Mouse (Mus musculus): ENCODE results near the gene Zfp960. TPM values are rescaled to one million over a fixed set of nuclear protein-coding genes. Genes with fewer than 3 reads are reported as not detected.
"Not testable (repeated sequence)": the region's sequence is repeated elsewhere in the genome, so short reads cannot be mapped to it uniquely, and the experiment has no call there.

Zfp960 gene
- 4.7 and 5.0 TPM in 2 replicates for polyA plus RNA-seq (2015; fragmentation: Nextera tagmentation; extraction: Ambion mirVana)

GRCm38 (mm10) chr17:17063628-17064494, at the start of gene Zfp960:
Zfp960 (plus strand) TSS chr17:17064113.
- not testable (repeated sequence) for H3K27ac ChIP-seq; H3K4me1 ChIP-seq (replicated peaks); H3K36me3 ChIP-seq; H3K9me3 ChIP-seq; H3K27me3 ChIP-seq (replicated peaks)
- peak within 1 kb of the TSS; percentile 55 for H3K4me2 ChIP-seq (replicated peaks)
- peak; percentile 100 for ATAC-seq
- 0 out of 2 replicates have a peak within 1 kb of the TSS, but pooled peaks have one; percentile 28 for H3K9ac ChIP-seq
- WGBS, result under 1% methylated on average over 21 of the region's 21 CpGs
- H3K4me3 ChIP-seq (replicated peaks), result peak within 1 kb of the TSS; percentile 57

GRCm38 (mm10) chr17:17018071-17018470, 45.8 kb upstream of the Zfp960 start:
- not testable (repeated sequence) for H3K9me3 ChIP-seq; H3K4me1 ChIP-seq (replicated peaks); H3K4me2 ChIP-seq (replicated peaks); H3K27me3 ChIP-seq (replicated peaks); H3K9ac ChIP-seq; H3K27ac ChIP-seq; H3K4me3 ChIP-seq (replicated peaks); H3K36me3 ChIP-seq; ATAC-seq
- WGBS, result 91% methylated on average over 2 of the region's 2 CpGs

- H3K4me2 ChIP-seq (replicated peaks); H3K4me1 ChIP-seq (replicated peaks); H3K27ac ChIP-seq; H3K36me3 ChIP-seq; H3K9ac ChIP-seq; H3K9me3 ChIP-seq; ATAC-seq; H3K4me3 ChIP-seq (replicated peaks); H3K27me3 ChIP-seq (replicated peaks): not testable (repeated sequence)
- WGBS, result 56% methylated on average over 1 of the region's 1 CpGs
These were observed 4.3 kb upstream of the Zfp960 start for GRCm38 (mm10) chr17:17059566-17059965.

DNA sequence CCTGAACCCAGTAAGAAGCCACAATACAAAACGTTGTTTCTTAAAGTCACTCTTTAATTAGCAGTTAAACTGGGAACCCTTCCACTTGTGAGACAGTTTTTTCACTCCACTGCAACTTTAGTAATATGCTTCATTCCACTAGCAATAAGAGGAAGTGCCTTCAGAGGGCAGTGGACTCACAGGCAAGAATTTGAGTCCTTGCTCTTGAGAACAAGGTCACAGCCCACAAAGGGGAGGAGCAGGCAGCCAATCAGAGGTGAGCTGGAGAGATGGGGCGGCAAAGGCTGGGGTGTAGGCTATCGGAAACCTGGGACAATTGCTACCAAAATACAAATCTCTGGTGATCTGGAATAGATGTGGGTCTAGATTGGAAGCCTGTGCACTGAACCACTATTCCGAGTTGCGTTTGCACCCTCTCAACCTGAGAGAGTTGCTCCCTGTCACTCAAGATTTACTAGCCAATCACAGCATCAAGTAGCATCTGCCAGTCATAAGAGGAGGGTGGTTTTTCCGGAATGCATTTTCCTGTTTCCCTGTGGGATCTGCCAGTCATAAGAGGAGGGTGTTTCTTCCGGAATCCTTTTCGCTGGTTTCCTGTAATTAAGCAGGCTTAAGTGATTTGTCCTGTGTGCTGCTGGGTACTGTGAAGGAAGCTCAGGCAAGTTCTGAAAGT, 57.1 kb downstream of the Zfp960 start, which contains the start of gene Zfp97:
Zfp97 (plus strand) TSS at position 586 of the 673 bp plus-strand sequence.
- not testable (repeated sequence) for H3K4me1 ChIP-seq (replicated peaks); H3K9me3 ChIP-seq; H3K9ac ChIP-seq; H3K27me3 ChIP-seq (replicated peaks); H3K36me3 ChIP-seq; H3K27ac ChIP-seq; H3K4me3 ChIP-seq (replicated peaks); H3K4me2 ChIP-seq (replicated peaks)
- peak; percentile 100 for ATAC-seq
- no CpG with 5 or more reads among the region's 8 CpGs for WGBS

Other genes starting within 250 kb of the Zfp960 start
- gene Zfp97, start 57.3 kb downstream of the Zfp960 start, polyA plus RNA-seq (2015; fragmentation: Nextera tagmentation; extraction: Ambion mirVana), result 5.4 and 7.1 TPM in 2 replicates

Data from intestine, embryonic 15.5 days (tissue).